Mouse (Mus musculus): ENCODE results near the gene Mpi.
A peak's percentile ranks its signal among the peaks of the same experiment; 100 is the strongest.

DNA sequence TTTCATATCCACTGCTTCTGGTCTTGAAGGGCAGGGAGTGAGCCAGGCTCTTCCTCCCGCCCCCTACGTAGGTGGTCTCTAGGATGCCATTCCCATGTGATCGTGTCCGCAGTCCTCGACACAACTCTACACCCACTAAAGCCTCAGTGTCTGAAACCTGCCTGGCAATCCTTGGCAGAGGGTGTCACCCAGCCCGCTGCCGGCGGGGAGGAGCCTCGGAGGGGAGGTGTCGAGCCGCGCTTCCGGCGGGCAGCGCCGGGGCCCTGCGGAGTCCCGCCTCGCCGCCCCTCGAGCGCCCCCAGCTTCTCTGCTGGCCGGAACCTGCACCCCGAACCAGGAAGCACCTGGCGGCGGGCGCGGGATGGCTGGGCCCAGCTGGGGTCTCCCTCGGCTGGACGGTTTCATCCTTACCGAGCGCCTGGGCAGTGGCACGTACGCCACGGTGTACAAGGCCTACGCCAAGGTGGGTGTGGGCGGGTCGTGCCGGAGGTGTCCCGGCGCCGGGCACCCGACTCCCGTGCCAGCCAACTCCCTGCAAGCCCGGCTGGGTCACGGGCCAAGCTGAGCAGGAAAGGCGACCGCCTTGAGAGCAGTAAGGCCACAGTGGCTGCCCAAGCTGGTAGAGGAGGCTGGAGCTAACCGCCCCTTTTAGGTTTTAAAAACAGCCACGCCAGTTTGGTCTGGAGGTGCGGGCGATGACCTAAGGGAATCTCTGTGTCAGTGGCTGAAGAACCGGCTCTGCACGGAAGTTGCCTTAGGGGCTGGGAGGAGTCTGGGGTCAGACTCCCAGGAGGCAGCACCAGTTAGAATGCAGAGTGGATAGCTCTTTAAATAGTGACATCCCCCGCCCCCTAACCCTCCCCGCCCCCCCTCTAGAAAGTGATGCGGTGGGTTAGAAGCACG, 36.9 kb upstream of the Mpi start, which contains the start of gene Ulk3:
- TF ChIP-seq REST (IDR thresholded peaks at IDR 0.05; ENCODE audit: insufficient read depth, insufficient read length) (no peak), POLR2A (IDR thresholded peaks at IDR 0.05; ENCODE audit: insufficient read length, low read depth) (peak; percentile 61), TCF3 (IDR thresholded peaks at IDR 0.05; ENCODE audit: insufficient read length, low read depth) (no peak), E2F4 (IDR thresholded peaks at IDR 0.05; ENCODE audit: insufficient read depth) (no peak), POLR2AphosphoS2 (IDR thresholded peaks at IDR 0.05; ENCODE audit: insufficient read length, low read depth) (no peak), TCF12 (IDR thresholded peaks at IDR 0.05; ENCODE audit: insufficient read depth, poor library complexity, severe bottlenecking) (no peak), MAX (IDR thresholded peaks at IDR 0.05; ENCODE audit: low read depth) (no peak)

Measured in myocyte (in vitro differentiated cells).